Mouse (Mus musculus) hematopoietic stem cell, adult 5-6 weeks (primary cell): ENCODE results near the gene Col24a1. TPM values are rescaled to one million over a fixed set of nuclear protein-coding genes. Genes with fewer than 3 reads are reported as not detected.

Experiments
- ATAC-seq, 2 experiments: fragments of 125-278 bp in 1 of 2; replicated peaks in 1 of 2; 2 replicates each; pipeline ENCODE4 v1.8.0; 2016 to 2017; ENCODE audit warnings: inconsistent platforms in 2 of 2, mild to moderate bottlenecking in 2 of 2, moderate number of reproducible peaks in 2 of 2, low read depth in 1 of 2, moderate TSS enrichment in 1 of 2; ENCODE audit not compliant: low FRiP score in 2 of 2, poor library complexity in 2 of 2, severe bottlenecking in 2 of 2, insufficient read depth in 1 of 2, low TSS enrichment in 1 of 2
- total RNA-seq: library from RNA; stranded (forward); fragments of 172-1452, 232-1000 nt; gene quantifications from 2 replicates; pipeline ENCODE4 v1.2.3, GENCODE M21; 2017

Col24a1 gene
- total RNA-seq, 1 experiment from 2014 or later = not detected

- no peak for ATAC-seq
Observed at GRCm38 (mm10) chr3:145576876-145577275, 284.6 kb downstream of the Col24a1 start.

DNA sequence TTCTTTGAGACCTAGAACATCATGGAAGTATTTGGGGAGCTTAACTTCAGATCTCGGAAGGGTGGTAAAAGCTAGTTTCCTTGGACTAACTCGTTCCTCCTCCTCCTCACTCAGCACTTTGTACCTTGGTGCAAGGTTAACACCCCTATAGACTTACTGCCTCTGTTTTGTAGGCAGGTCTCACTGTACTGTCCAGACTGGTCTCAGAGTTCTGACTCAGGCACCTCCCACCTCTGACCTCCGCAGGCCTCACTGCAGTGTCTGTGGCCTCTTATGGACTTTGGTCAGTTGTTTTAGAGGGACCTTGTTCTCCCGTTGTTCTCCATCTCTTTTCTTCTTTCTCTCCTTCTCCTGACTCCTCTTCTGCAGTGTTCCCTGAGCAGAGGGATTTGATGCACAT is 290.8 kb downstream of the Col24a1 start:
- ATAC-seq = no peak

DNA sequence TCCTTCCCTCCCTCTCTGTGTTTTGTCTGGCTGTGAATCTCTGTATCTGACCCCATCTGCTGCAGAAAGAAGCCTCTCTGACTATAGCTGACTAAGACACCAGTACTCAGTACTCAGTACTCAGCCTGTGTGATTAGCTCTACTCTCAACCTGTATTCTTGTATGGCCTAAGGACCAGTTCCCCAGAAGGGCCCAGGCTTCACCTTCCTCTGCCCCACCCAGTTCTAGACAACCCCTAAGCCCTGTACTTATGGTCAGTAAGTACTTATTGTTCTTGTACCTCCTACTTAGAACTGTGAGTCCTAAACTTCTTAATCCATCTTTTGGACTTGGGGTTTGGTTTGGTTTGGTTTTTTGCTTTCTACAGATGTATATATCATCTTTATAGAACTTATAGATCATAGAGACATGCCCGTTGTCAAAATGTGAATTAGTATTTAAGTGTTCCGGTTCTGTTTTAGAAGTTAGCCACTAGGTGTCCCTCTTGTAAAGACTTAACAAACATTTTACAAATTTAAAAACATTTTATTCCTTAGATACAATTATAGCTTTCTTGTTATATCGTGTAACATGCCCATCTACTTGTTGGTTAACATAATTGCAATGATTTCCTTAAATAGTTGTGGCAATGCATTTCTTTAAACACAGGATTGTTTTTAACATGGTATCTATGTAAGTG is 291.4 kb downstream of the Col24a1 start:
- no peak for ATAC-seq

DNA sequence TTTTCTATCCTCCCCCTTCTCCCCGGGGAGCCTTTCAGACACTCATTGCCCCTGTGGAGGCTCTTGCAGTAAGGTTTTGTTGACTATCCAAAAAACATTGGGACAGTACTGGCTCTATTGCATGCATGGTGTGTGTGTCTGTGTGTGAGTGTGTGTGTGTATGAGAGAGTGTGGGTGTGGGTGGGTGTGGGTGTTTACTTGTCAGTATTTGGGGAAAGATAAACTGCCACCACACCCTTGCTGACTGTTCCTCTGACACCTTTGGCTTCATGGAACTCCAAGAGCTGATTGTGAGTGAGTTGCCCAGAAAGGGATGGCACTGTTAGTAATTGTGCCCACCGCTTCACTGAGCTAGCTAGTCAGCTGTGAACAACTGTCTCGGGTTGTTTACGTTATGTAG is 298.3 kb downstream of the Col24a1 start:
- ATAC-seq = no peak

DNA sequence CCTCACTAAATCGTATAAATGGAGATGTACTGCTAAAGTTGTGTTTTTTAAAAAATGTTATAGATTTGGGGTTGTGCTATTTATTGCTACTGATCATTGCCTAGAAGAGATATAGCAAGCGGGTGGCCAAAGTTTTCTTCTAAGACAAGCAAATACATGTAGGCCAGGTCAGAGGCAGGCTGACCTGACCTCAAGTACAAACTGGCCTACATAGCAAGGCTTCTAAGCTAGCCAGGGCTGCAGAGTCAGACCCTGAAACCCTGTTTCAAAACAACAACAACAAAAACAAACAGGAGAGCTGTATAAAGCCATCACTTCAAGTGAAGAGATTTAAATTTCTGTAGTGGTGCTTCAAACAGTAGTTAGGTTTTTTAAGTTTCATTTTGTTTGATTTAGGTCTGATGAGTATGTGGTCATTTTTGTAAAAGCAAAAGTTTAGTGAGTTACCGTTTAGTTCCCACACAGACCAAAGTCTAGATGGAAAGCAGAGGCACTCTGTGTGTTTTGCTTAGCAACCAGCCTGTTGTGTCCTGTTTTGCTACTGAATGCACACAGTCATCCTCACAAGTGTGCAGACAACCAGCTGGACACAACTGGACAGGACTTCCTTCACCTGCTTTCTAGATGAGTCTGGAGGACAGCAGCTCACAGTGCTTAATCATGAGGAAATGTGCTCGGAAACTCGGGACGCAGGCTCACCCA is 299.7 kb downstream of the Col24a1 start:
- no peak for ATAC-seq

DNA sequence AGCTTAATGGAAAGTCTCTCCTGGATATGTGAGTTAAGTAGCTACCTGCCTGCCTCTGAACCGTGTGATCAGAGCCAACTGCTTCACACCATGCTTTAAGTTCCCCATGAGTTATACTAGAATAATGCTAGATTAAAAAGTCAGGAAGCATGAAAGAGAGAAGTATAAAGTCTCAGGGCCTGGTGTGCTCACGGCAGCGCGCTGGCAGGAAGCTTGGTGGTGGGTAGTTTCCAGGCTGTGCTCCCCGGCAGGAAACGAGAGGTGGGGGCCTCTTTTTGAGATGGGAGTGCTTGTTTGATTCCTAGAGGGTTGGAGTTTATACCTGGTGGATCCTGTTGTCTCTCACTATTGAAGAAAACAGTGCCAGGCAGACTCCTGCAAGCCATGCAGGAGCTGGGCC is 303.1 kb downstream of the Col24a1 start:
- peak; percentile 83 to 88 for ATAC-seq

DNA sequence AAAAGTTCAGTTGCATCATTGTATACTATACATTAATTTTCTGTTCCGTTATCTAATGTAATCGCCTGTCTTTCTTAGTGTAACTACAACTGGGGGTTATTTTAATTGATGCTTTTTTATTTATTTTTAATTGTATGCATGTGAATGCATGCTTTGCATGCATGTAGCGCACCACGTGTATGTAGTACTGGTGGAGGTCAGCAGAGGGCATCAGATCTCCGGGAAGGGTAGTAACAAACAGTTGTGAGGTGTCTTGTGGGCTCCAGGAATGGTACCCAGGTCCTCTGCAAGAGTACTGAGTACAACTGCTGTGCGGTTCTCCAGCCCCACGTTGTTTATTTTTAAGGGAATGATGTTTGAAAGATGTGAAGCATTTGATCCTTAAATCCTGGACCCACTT is 306.8 kb downstream of the Col24a1 start:
- no peak for ATAC-seq

DNA sequence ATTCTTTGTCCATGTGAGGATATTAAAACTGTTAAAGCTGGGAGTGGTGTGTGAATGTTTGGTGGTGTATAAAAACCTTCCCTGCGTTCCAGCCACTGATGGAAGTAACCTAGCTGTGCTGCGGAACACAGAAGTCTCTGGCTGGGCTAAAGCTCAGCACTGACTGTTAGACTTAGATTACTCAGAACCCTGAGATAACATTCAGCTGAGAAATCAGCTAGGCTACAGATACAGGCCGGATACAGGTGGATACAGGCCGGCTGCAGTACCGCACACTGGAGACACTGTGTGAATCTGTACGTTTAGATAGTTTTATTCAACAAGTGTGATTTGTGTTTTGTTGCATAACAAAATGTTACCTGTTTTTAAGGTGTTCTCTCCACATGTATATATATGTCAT is 308.5 kb downstream of the Col24a1 start:
- no peak for ATAC-seq

DNA sequence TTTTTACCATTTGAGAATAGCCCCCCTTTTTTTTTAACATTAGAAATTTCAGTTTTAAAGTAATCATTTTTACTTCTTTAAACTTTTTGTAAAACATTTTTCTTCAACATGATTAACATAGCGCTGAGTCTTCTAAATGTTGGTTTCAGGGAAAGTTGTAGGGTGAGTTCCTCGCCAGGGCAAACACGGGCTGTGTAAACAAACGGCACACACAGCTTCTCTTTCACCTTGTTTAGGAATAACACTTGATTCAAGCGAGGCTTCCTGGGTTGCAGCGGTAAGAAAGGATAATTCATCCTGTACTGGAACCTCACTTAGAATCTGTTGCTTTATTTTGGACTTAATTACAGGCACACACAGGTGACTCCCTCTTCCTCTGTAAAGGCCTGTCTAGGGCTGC is 309.1 kb downstream of the Col24a1 start:
- ATAC-seq = no peak

Other genes with a start within 250 kb of the Col24a1 start
- gene Clca2, start 193.0 kb upstream of the Col24a1 start, total RNA-seq = not detected in 2 replicates
- gene Odf2l, start 173.9 kb upstream of the Col24a1 start, total RNA-seq = 36.9 and 44.2 TPM in 2 replicates